ENCODE assay signal across 27 mouse cellular contexts in the genomic region with DNA sequence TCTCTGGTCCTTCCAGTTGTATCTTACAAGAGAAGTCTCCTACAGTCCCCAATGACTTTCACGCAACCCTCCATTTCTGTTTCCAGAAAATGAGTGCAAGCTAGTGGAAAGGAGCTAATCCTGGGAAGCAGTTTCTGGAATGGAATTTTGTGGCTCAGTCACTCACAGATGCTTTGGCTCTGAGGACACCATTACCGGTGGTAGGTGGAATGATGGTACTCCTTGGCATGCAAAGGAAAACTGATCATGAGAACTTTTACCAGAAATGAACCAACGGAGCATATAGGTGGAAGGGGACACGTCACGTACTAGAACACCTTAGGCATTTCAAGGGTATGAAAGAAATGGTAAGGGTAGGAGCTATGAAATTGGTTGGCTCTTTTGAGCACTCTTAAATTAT.
"Had no signal": no experiment of that assay in that cellular context is flagged by ENCODE, and none has a peak within 500 bp of the region (broad histone marks: within the 10 kb centered on the region; RNA-seq: fewer than 3 reads in every experiment).

No protein-coding gene starts in this region.

- H3K4me3 ChIP-seq: embryonic facial prominence, embryonic 10.5 days; embryonic facial prominence, embryonic 12.5 days; embryonic facial prominence, embryonic 13.5 days; embryonic facial prominence, embryonic 15.5 days; erythroblast, embryonic 14.5 days; forebrain, embryonic 10.5 days; forebrain, embryonic 12.5 days; forebrain, embryonic 13.5 days; forebrain, embryonic 15.5 days; gastrocnemius, adult 2 months; heart, embryonic 10.5 days; heart, embryonic 12.5 days had no signal

- H3K36me3 ChIP-seq: embryonic facial prominence, embryonic 10.5 days; embryonic facial prominence, embryonic 12.5 days; embryonic facial prominence, embryonic 13.5 days; embryonic facial prominence, embryonic 15.5 days; forebrain, embryonic 10.5 days; forebrain, embryonic 12.5 days; forebrain, embryonic 15.5 days; heart, embryonic 10.5 days; heart, embryonic 12.5 days had no signal

- H3K27ac ChIP-seq: embryonic facial prominence, embryonic 10.5 days; embryonic facial prominence, embryonic 12.5 days; embryonic facial prominence, embryonic 13.5 days; embryonic facial prominence, embryonic 15.5 days; forebrain, embryonic 10.5 days; forebrain, embryonic 12.5 days; forebrain, embryonic 13.5 days; forebrain, embryonic 15.5 days; gastrocnemius, adult 2 months; heart, embryonic 10.5 days had no signal

- H3K27me3 ChIP-seq: embryonic facial prominence, embryonic 12.5 days; embryonic facial prominence, embryonic 13.5 days; embryonic facial prominence, embryonic 15.5 days; forebrain, embryonic 12.5 days; forebrain, embryonic 13.5 days; forebrain, embryonic 15.5 days; heart, embryonic 12.5 days had no signal

- ATAC-seq: forebrain, embryonic 13.5 days; forebrain, embryonic 14.5 days; forebrain, embryonic 15.5 days; forebrain, embryonic 16.5 days; forebrain, postnatal 0 days had no signal

- DNase-seq: cerebellum, adult 9-11 months; cerebellum, postnatal 10 days; cerebellum, postnatal 14 days; cerebellum, postnatal 25 days; cerebellum, postnatal 36 days; embryo, embryonic 11 days; forebrain, postnatal 0 days; gastrocnemius, adult 2 months; gastrocnemius, postnatal 10 days; gastrocnemius, postnatal 14 days; gastrocnemius, postnatal 25 days; gastrocnemius, postnatal 36 days; heart, adult 18-20 months had no signal

- H3K9ac ChIP-seq: embryonic facial prominence, embryonic 12.5 days; embryonic facial prominence, embryonic 13.5 days; embryonic facial prominence, embryonic 15.5 days; forebrain, embryonic 12.5 days; forebrain, embryonic 13.5 days; forebrain, embryonic 15.5 days; forebrain, postnatal 0 days; heart, embryonic 12.5 days had no signal

- H3K4me2 ChIP-seq: embryonic facial prominence, embryonic 12.5 days; embryonic facial prominence, embryonic 13.5 days; embryonic facial prominence, embryonic 15.5 days; forebrain, embryonic 12.5 days; forebrain, embryonic 13.5 days; forebrain, embryonic 15.5 days; heart, embryonic 11.5 days; heart, embryonic 12.5 days had no signal

- H3K4me1 ChIP-seq: embryonic facial prominence, embryonic 10.5 days; embryonic facial prominence, embryonic 12.5 days; embryonic facial prominence, embryonic 13.5 days; embryonic facial prominence, embryonic 15.5 days; forebrain, embryonic 10.5 days; forebrain, embryonic 12.5 days; forebrain, embryonic 13.5 days; forebrain, embryonic 15.5 days had no signal

- H3K9me3 ChIP-seq: embryonic facial prominence, embryonic 10.5 days; embryonic facial prominence, embryonic 12.5 days; embryonic facial prominence, embryonic 13.5 days; embryonic facial prominence, embryonic 15.5 days; forebrain, embryonic 10.5 days; forebrain, embryonic 12.5 days; forebrain, embryonic 13.5 days; forebrain, embryonic 15.5 days; heart, embryonic 10.5 days; heart, embryonic 12.5 days had no signal
